Mouse (Mus musculus) G1E (cell line): ENCODE data around the gene Cd3e.

ENCODE experiments used
- CTCF ChIP-seq: IDR thresholded peaks from 2 replicates; pipeline ENCODE4 v1.5.1; 2012; ENCODE audit warnings: low read depth, low read length, inconsistent platforms, mixed read lengths
- GATA1 ChIP-seq: IDR thresholded peaks from 2 replicates; pipeline ENCODE4 v1.6.1; 2012; ENCODE audit warnings: borderline replicate concordance, low read length, inconsistent platforms, mixed read lengths
- GATA2 ChIP-seq: IDR thresholded peaks from 2 replicates; pipeline ENCODE4 v1.6.1; 2012; ENCODE audit warnings: low read depth, low read length, inconsistent platforms, borderline replicate concordance
- TAL1 ChIP-seq: conservative IDR thresholded peaks from 2 replicates; pipeline ENCODE4 v1.6.1; 2012; ENCODE audit warnings: low read depth, low read length, inconsistent platforms, mixed read lengths

GRCm38 (mm10) chr9:45014879-45015278 is 5.5 kb upstream of the Cd3e start:
- TF ChIP-seq CTCF (no peak), GATA2 (no peak), GATA1 (no peak), TAL1 (no peak)
